Mouse (Mus musculus): Measurements from ENCODE around the gene Gm28047. TPM values are rescaled to one million over a fixed set of nuclear protein-coding genes. Genes with fewer than 3 reads are reported as not detected.
"Not testable (repeated sequence)": the region's sequence is repeated elsewhere in the genome, so short reads cannot be mapped to it uniquely, and the experiment has no call there.

The Gm28047 gene
- polyA plus RNA-seq, 1 experiment from 2014 or later, result not detected

GRCm38 (mm10) chr15:102656658-102657057, 31.8 kb upstream of the Gm28047 start:
- peak; percentile 82 for ATAC-seq (ENCODE audit: insufficient number of reproducible peaks, low FRiP score, low TSS enrichment, low read depth)
- H3K36me3 ChIP-seq, result peaks cover 13% of the 10 kb centered on the region
- H3K27me3 ChIP-seq, result no peaks in the 10 kb centered on the region
- WGBS, result 27% methylated on average over 4 of the region's 4 CpGs
- 0 out of 2 replicates have a peak overlapping the region, but pooled peaks have one; percentile 7 for H3K4me2 ChIP-seq
- peak overlapping the region; percentile 96 for H3K27ac ChIP-seq
- H3K4me3 ChIP-seq, result no peak overlapping the region
- H3K9ac ChIP-seq, result no peak overlapping the region
- peaks cover 30% of the 10 kb centered on the region for H3K4me1 ChIP-seq
- H3K9me3 ChIP-seq, result no peaks in the 10 kb centered on the region

GRCm38 (mm10) chr15:102651928-102652660, 27.2 kb upstream of the Gm28047 start:
- H3K4me1 ChIP-seq, result peaks cover 13% of the 10 kb centered on the region
- not testable (repeated sequence) for H3K36me3 ChIP-seq; H3K27ac ChIP-seq; H3K9ac ChIP-seq; H3K27me3 ChIP-seq; H3K9me3 ChIP-seq; ATAC-seq (ENCODE audit: insufficient number of reproducible peaks, low FRiP score, low TSS enrichment, low read depth); H3K4me2 ChIP-seq; H3K4me3 ChIP-seq
- 80% methylated on average over 9 of the region's 9 CpGs for WGBS

GRCm38 (mm10) chr15:102651107-102651506, 26.2 kb upstream of the Gm28047 start:
- no peak overlapping the region for H3K4me2 ChIP-seq
- ATAC-seq (ENCODE audit: insufficient number of reproducible peaks, low FRiP score, low TSS enrichment, low read depth), result no peak
- no peaks in the 10 kb centered on the region for H3K27me3 ChIP-seq
- H3K27ac ChIP-seq, result no peak overlapping the region
- no peak overlapping the region for H3K9ac ChIP-seq
- H3K36me3 ChIP-seq, result no peaks in the 10 kb centered on the region
- no peaks in the 10 kb centered on the region for H3K9me3 ChIP-seq
- WGBS, result 67% methylated on average over 3 of the region's 3 CpGs
- H3K4me1 ChIP-seq, result peaks cover 4% of the 10 kb centered on the region
- no peak overlapping the region for H3K4me3 ChIP-seq

DNA sequence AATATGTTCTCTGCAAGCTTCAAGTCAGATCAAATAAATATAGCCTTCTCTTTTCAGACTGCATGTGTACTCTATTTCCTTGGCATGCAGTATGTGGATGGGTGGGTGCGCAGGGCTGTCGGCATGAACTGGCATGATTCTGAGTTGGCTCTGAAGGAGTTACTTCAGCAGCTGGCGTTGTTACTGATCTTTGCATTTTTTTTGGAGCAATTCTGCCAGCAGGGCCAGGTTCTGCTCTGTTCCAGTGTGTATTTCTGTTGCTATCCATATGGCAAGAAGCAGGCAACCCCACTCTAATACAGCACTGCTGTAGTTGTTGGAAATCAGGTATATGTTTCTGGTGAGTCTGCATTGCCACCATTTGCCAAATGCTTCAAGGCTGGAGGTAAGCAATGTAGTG, 10.9 kb upstream of the Gm28047 start:
- Histone ChIP-seq H3K36me3 (no peaks in the 10 kb centered on the region), H3K9me3 (no peaks in the 10 kb centered on the region), H3K27me3 (no peaks in the 10 kb centered on the region), H3K27ac (0 out of 2 replicates have a peak overlapping the region, but pooled peaks have one; percentile 9), H3K4me3 (no peak overlapping the region), H3K9ac (no peak overlapping the region), H3K4me2 (no peak overlapping the region), H3K4me1 (no peaks in the 10 kb centered on the region)
- 68% methylated on average over 3 of the region's 3 CpGs for WGBS
- ATAC-seq (ENCODE audit: insufficient number of reproducible peaks, low FRiP score, low TSS enrichment, low read depth), result no peak

DNA sequence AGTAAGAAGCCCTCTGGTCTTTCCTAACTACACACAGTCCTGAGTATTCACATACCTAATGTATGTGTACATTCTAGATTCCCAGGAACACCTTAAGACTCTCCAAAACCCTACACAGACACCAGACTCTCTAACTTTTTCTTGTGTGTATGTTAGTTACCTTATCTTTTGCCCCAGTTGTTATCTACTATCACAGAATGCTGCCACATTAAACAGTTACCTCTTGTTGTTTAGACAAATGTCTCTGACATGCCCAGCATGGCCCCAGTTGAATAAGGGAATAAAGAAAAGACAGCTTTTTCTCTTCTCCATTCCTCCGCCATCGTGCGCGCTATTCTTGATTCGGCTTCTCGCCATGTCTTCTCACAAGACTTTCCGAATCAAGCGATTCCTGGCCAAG, 9.8 kb upstream of the Gm28047 start:
- Histone ChIP-seq H3K27me3 (no peaks in the 10 kb centered on the region), H3K9ac (no peak overlapping the region), H3K9me3 (no peaks in the 10 kb centered on the region), H3K4me3 (no peak overlapping the region), H3K36me3 (no peaks in the 10 kb centered on the region), H3K4me1 (no peaks in the 10 kb centered on the region), H3K4me2 (no peak overlapping the region), H3K27ac (no peak overlapping the region)
- WGBS, result 94% methylated on average over 8 of the region's 8 CpGs
- no peak for ATAC-seq (ENCODE audit: insufficient number of reproducible peaks, low FRiP score, low TSS enrichment, low read depth)

DNA sequence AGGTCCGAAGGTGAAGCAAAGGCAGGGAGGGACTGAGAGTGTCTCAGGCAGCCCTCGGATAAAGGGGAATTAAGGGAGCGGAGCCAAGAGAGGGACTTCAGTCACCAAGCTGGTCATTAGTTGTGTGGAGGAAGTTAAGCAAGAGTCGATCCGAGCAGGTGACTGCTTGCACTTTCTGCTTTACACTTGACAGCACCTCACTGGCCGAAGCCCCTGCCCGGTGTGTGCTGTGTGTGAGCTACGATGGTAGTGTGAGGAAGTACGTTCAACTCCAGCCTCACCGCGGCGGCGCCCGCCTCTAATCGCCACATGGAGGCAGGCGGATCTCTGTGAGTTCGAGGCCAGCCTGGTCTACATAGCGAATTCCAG, 804 bp upstream of the Gm28047 start:
- H3K27me3 ChIP-seq, result no peaks in the 10 kb centered on the region
- H3K4me1 ChIP-seq, result peaks cover 22% of the 10 kb centered on the region
- peak overlapping the region; percentile 80 for H3K9ac ChIP-seq
- peak overlapping the region; percentile 69 for H3K4me3 ChIP-seq
- WGBS, result under 1% methylated on average over 18 of the region's 18 CpGs
- H3K27ac ChIP-seq, result peak overlapping the region; percentile 100
- ATAC-seq (ENCODE audit: insufficient number of reproducible peaks, low FRiP score, low TSS enrichment, low read depth), result peak; percentile 3
- no peaks in the 10 kb centered on the region for H3K36me3 ChIP-seq
- H3K4me2 ChIP-seq, result peak overlapping the region; percentile 74
- H3K9me3 ChIP-seq, result no peaks in the 10 kb centered on the region

DNA sequence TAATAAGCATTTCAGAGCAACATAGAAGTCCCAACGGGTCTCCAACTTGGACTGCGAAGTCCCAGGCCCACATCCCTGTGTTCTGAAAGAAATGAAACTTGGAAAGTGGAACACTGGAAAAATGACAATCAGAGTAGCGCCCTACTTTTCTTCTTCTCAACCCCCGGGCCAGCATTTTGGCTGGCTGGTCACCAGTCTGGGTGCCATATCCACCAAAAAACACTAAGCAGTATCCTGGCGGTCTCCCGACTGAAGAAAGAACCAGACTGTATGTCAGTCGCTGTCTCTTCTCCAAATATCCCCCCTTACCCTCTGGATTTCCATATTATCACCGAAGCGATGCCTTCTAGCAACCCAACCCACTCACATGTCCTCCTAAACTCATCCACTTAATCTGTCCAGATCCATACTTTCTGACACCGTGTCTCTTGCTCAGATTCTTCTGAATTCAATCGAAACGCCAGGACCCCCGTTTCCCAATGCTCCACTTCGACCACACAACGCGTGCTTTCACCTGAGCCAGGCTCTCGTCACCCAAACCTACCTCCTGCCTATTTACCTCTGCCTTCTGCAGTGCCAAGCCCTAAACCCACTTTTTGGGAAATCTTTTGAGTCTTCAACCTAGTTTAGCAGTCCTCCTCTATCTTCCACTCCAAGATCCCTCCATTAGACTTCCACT, 437 bp downstream of the Gm28047 start:
- ATAC-seq (ENCODE audit: insufficient number of reproducible peaks, low FRiP score, low TSS enrichment, low read depth), result no peak
- H3K4me3 ChIP-seq, result peak overlapping the region; percentile 69
- H3K4me1 ChIP-seq, result peaks cover 25% of the 10 kb centered on the region
- H3K27me3 ChIP-seq, result no peaks in the 10 kb centered on the region
- H3K27ac ChIP-seq, result peak overlapping the region; percentile 100
- H3K9me3 ChIP-seq, result no peaks in the 10 kb centered on the region
- H3K36me3 ChIP-seq, result peaks cover 7% of the 10 kb centered on the region; the same call in 1 of the 2 replicates
- 3% methylated on average over 17 of the region's 17 CpGs for WGBS
- peak overlapping the region; percentile 59 for H3K9ac ChIP-seq
- H3K4me2 ChIP-seq, result peak overlapping the region; percentile 74

DNA sequence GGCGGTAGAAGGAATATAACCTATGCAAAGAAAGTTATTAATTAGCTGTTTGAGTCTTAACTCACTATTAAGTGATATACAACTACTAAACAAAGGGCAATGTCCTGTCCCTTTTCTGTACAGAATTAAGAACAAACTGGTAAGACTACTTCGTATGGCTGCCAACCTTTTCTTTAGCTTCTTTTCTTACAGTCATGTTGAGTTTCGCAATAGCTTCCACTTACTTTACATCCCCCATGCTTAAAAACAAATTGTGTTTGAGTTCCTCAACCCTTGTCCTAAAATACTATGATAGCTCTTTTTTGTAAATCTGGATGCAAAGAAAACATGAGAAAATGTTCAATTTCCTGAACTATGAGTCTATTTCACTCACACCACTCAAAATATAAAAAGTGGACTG, 1.7 kb downstream of the Gm28047 start:
- Histone ChIP-seq H3K9me3 (no peaks in the 10 kb centered on the region), H3K4me1 (peaks cover 25% of the 10 kb centered on the region), H3K4me2 (peak overlapping the region; percentile 36), H3K36me3 (peaks cover 8% of the 10 kb centered on the region; the same call in 1 of the 2 replicates), H3K27me3 (no peaks in the 10 kb centered on the region), H3K27ac (no peak overlapping the region), H3K4me3 (peak overlapping the region; percentile 9; the same call in 1 of the 2 replicates), H3K9ac (no peak overlapping the region)
- 84% methylated on average over 3 of the region's 3 CpGs for WGBS
- ATAC-seq (ENCODE audit: insufficient number of reproducible peaks, low FRiP score, low TSS enrichment, low read depth), result no peak

DNA sequence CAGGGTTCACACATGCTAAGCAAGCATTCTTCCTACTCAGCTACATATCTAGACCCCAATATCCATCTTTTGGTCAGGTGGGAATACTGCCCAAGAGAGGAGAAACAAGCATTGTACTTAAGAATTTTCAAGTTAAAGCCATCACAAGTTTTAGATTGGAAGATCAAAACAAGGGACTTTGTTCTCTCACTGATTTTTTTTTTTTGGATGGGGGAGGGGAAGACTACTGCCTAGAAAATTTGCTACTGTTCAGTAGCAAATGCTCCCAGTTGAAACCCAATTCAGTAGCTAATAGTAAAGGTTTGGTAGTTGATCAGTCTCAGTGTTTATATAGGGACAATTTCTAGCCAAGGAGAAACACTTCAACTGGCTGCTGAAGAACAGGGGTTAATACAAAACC, 2.3 kb downstream of the Gm28047 start:
- Histone ChIP-seq H3K27ac (no peak overlapping the region), H3K4me1 (peaks cover 25% of the 10 kb centered on the region), H3K27me3 (no peaks in the 10 kb centered on the region), H3K4me2 (0 out of 2 replicates have a peak overlapping the region, but pooled peaks have one; percentile 0), H3K36me3 (peaks cover 8% of the 10 kb centered on the region; the same call in 1 of the 2 replicates), H3K4me3 (no peak overlapping the region), H3K9ac (no peak overlapping the region), H3K9me3 (no peaks in the 10 kb centered on the region)
- ATAC-seq (ENCODE audit: insufficient number of reproducible peaks, low FRiP score, low TSS enrichment, low read depth), result no peak

DNA sequence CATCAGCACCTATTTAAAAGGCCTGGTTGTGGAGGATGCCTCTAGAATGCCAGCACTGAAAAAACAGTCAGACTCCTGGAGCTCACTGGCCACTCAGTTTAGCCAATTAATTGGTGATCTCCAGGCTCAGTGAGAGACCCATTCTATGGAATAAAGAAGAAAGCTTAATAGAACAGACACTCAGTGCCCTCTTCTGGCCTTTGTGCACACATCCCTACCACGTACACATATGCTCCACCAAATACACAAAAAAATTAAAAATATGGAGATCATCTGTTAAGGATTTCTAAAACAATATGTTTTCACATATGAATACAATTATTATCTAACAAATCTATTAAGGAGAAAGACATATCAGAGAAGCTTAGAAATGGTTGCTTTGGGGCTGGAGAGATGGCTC, 4.1 kb downstream of the Gm28047 start:
- H3K4me3 ChIP-seq, result no peak overlapping the region
- no peaks in the 10 kb centered on the region for H3K9me3 ChIP-seq
- no peak for ATAC-seq (ENCODE audit: insufficient number of reproducible peaks, low FRiP score, low TSS enrichment, low read depth)
- peaks cover 22% of the 10 kb centered on the region for H3K4me1 ChIP-seq
- no peaks in the 10 kb centered on the region for H3K27me3 ChIP-seq
- H3K4me2 ChIP-seq, result no peak overlapping the region
- WGBS, result 64% methylated on average over 1 of the region's 1 CpGs
- no peak overlapping the region for H3K27ac ChIP-seq
- H3K36me3 ChIP-seq, result peaks cover 8% of the 10 kb centered on the region; the same call in 1 of the 2 replicates
- H3K9ac ChIP-seq, result no peak overlapping the region

DNA sequence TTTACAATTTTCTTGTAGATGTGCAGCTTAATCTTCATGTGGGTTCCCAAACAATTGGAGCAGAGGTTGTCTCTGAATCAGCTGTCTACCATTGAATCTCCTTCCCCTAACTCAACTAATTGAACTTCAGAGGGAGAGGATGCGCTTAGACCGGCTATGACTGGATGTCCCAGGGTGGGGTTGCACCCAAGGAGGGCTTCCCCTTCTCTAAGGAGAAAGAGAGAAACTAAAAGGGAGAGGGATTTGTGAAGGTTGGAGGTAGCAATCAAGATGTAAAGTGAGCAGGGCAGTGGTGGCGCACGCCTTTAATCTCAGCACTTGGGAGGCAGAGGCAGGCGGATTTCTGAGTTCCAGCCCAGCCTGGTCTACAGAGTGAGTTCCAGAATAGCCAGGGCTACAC, 5.4 kb downstream of the Gm28047 start:
- H3K27me3 ChIP-seq, result no peaks in the 10 kb centered on the region
- peaks cover 20% of the 10 kb centered on the region for H3K4me1 ChIP-seq
- no peaks in the 10 kb centered on the region for H3K9me3 ChIP-seq
- 97% methylated on average over 5 of the region's 5 CpGs for WGBS
- ATAC-seq (ENCODE audit: insufficient number of reproducible peaks, low FRiP score, low TSS enrichment, low read depth), result no peak
- peaks cover 8% of the 10 kb centered on the region; the same call in 1 of the 2 replicates for H3K36me3 ChIP-seq
- H3K27ac ChIP-seq, result no peak overlapping the region
- H3K4me3 ChIP-seq, result no peak overlapping the region
- no peak overlapping the region for H3K4me2 ChIP-seq
- H3K9ac ChIP-seq, result no peak overlapping the region

DNA sequence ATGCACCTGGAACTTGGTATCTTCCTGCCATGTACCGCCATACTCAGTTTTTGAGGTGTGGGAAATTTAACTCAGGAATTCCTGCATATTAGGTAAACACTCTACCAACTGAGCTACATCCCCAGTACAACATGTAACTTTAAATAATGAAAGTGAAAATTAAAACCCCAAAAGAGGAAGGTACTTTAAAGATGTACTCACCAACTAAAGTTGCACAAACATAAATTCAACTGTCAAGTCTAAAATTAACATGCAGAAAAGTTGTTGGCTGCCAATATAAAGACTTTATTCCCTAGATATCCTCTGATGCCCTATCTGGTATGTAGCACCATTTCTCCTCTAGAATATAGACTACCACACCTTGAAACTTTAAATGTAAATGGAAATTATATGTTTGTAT, 7.2 kb downstream of the Gm28047 start:
- H3K4me1 ChIP-seq, result 0 out of 2 replicates have a peak, but pooled peaks cover 6% of the 10 kb centered on the region
- no peak overlapping the region for H3K4me2 ChIP-seq
- H3K4me3 ChIP-seq, result no peak overlapping the region
- 90% methylated on average over 1 of the region's 1 CpGs for WGBS
- H3K27me3 ChIP-seq, result no peaks in the 10 kb centered on the region
- peaks cover 8% of the 10 kb centered on the region; the same call in 1 of the 2 replicates for H3K36me3 ChIP-seq
- H3K27ac ChIP-seq, result no peak overlapping the region
- no peak overlapping the region for H3K9ac ChIP-seq
- no peak for ATAC-seq (ENCODE audit: insufficient number of reproducible peaks, low FRiP score, low TSS enrichment, low read depth)
- H3K9me3 ChIP-seq, result no peaks in the 10 kb centered on the region

Measured in limb, embryonic 15.5 days (tissue).